Mouse (Mus musculus) MEL (cell line): ENCODE measurements around the gene Olfr1342.

Experiments used
- BHLHE40 ChIP-seq: IDR thresholded peaks from 2 replicates; pipeline ENCODE4 v1.6.1; 2012; ENCODE audit warnings: low read depth, mild to moderate bottlenecking, inconsistent platforms, low read length, improper control_type of control experiment, borderline replicate concordance
- CHD1 ChIP-seq: IDR thresholded peaks from 2 replicates; pipeline ENCODE4 v1.6.1; 2012; ENCODE audit warnings: low read depth, mild to moderate bottlenecking, inconsistent platforms, low read length, improper control_type of control experiment
- CTCF ChIP-seq, 3 experiments: IDR thresholded peaks in 2 of 3; conservative IDR thresholded peaks in 1 of 3; 2 replicates each; pipeline ENCODE4 v1.5.1; 2011 to 2012; ENCODE audit warnings: low read length in 3 of 3, low read depth in 2 of 3, mild to moderate bottlenecking in 2 of 3, improper control_type of control experiment in 1 of 3, inconsistent platforms in 1 of 3, mixed read lengths in 1 of 3, moderate library complexity in 1 of 3; ENCODE audit not compliant: control insufficient read depth in 1 of 3, insufficient read depth in 1 of 3, poor library complexity in 1 of 3, severe bottlenecking in 1 of 3
- EP300 ChIP-seq, 2 experiments: IDR thresholded peaks; 2 replicates each; pipeline ENCODE4 v1.6.1; 2011; ENCODE audit warnings: improper control_type of control experiment in 2 of 2, low read length in 2 of 2, low read depth in 1 of 2, mild to moderate bottlenecking in 1 of 2
- ETS1 ChIP-seq: IDR thresholded peaks from 2 replicates; pipeline ENCODE4 v1.6.1; 2012; ENCODE audit warnings: low read depth, mild to moderate bottlenecking, inconsistent platforms, low read length, improper control_type of control experiment, moderate library complexity
- MAX ChIP-seq: IDR thresholded peaks from 2 replicates; pipeline ENCODE4 v1.6.1; 2011; ENCODE audit warnings: low read length, improper control_type of control experiment
- MAZ ChIP-seq: IDR thresholded peaks from 2 replicates; pipeline ENCODE4 v1.6.1; 2012; ENCODE audit warnings: low read depth, mild to moderate bottlenecking, inconsistent platforms, low read length, improper control_type of control experiment
- NELFE ChIP-seq: IDR thresholded peaks from 2 replicates; pipeline ENCODE4 v1.6.1; 2011; ENCODE audit warnings: low read depth, low read length, improper control_type of control experiment
- POLR2A ChIP-seq, 2 experiments: IDR thresholded peaks; 2 replicates each; pipeline ENCODE4 v1.6.1; 2011 to 2012; ENCODE audit warnings: low read length in 2 of 2, mild to moderate bottlenecking in 2 of 2, control low read depth in 1 of 2, improper control_type of control experiment in 1 of 2, low read depth in 1 of 2, moderate library complexity in 1 of 2; ENCODE audit not compliant: control insufficient read depth in 1 of 2, insufficient read depth in 1 of 2, poor library complexity in 1 of 2
- POLR2AphosphoS2 ChIP-seq: IDR thresholded peaks from 2 replicates; pipeline ENCODE4 v1.6.1; 2011; ENCODE audit warnings: low read length, improper control_type of control experiment
- TAL1 ChIP-seq: IDR thresholded peaks from 2 replicates; pipeline ENCODE4 v1.6.1; 2012; ENCODE audit warnings: mild to moderate bottlenecking, inconsistent platforms, low read length, moderate library complexity, mixed read lengths
- USF1 ChIP-seq: IDR thresholded peaks from 2 replicates; pipeline ENCODE4 v1.6.1; 2014; ENCODE audit warnings: low read depth, mild to moderate bottlenecking, inconsistent platforms, low read length, improper control_type of control experiment, moderate library complexity
- ZMIZ1 ChIP-seq: IDR thresholded peaks from 2 replicates; pipeline ENCODE4 v1.6.1; 2012; ENCODE audit warnings: low read depth, mild to moderate bottlenecking, inconsistent platforms, low read length, improper control_type of control experiment, moderate library complexity

- TF ChIP-seq USF1 (no peak), CTCF (IDR thresholded peaks at IDR 0.05 in 2 of 3, conservative IDR thresholded peaks at IDR 0.05 in 1 of 3; ENCODE audit: control insufficient read depth in 1 of 3, insufficient read depth in 1 of 3, low read depth in 2 of 3, low read length in 3 of 3, poor library complexity in 1 of 3, severe bottlenecking in 1 of 3) (no peak), NELFE (no peak), CHD1 (no peak), EP300 (IDR thresholded peaks at IDR 0.05; ENCODE audit: low read depth in 1 of 2, low read length in 2 of 2) (no peak), POLR2A (IDR thresholded peaks at IDR 0.05; ENCODE audit: control insufficient read depth in 1 of 2, insufficient read depth in 1 of 2, low read depth in 1 of 2, low read length in 2 of 2, poor library complexity in 1 of 2) (no peak), POLR2AphosphoS2 (no peak), MAZ (no peak), BHLHE40 (no peak), TAL1 (no peak), MAX (no peak), ZMIZ1 (no peak), ETS1 (no peak)
Measured at GRCm38 (mm10) chr4:118708086-118708485, 15.5 kb upstream of the Olfr1342 start.
